ENCODE assay signal across 8 mouse cellular contexts in the genomic region with DNA sequence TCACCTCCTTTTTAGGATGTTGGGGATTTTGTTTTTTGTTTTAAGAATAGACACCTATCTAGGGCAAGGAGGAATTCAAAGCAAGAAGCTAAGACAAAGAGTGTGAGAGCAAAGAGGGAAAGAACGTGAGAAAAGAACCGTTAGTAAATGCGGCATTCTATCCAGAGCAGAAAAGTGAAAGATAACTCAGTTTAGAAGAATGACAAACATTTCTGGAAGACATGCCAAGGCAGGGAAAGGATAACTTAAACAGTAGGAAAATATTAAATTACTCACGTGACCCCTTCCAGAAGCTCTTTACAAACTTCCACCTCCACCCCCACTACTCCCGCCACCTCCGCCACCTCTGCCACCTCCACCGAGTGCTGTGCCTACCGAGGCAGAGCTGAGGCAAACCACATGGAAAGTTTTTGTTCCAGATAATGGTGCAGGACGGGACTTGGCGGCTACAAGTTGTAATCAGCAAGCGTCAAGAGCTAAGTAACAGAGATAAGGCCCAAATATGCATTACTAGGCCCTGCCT. TPM values are rescaled to one million over a fixed set of nuclear protein-coding genes. Genes with fewer than 3 reads are reported as not detected.
DNase-seq lines count a peak whose midpoint lies in the region; ATAC-seq lines count a peak whose summit lies in the region.

No protein-coding gene starts in this region.

- peak overlapping the region; percentile 61 for H3K27ac ChIP-seq in kidney, embryonic 15.5 days
- 0 out of 2 replicates have a peak overlapping the region, but pooled peaks have one; percentile 39 for H3K27ac ChIP-seq in embryonic facial prominence, embryonic 15.5 days (replicated peaks)
- peak overlapping the region; percentile 63 for H3K27ac ChIP-seq in hindbrain, embryonic 16.5 days (ENCODE audit: low read depth, low read length)

- no peaks in the 10 kb centered on the region for H3K27me3 ChIP-seq in kidney, embryonic 15.5 days
- H3K27me3 ChIP-seq in embryonic facial prominence, embryonic 15.5 days = no peaks in the 10 kb centered on the region
- no peaks in the 10 kb centered on the region for H3K27me3 ChIP-seq in hindbrain, embryonic 16.5 days (replicated peaks; ENCODE audit: control insufficient read depth, insufficient read depth, low read length)

- DNase-seq in kidney, adult 11 months = no peak
- DNase-seq in urinary bladder, postnatal 4 days (ENCODE audit: low spot score in 2 of 2) = no peak
- DNase-seq in layer of hippocampus, adult 9-11 months = no peak
- no peak for DNase-seq in embryo, embryonic 10 days (ENCODE audit: low spot score)

- no peak overlapping the region for H3K4me3 ChIP-seq in kidney, embryonic 15.5 days (replicated peaks)
- H3K4me3 ChIP-seq in embryonic facial prominence, embryonic 15.5 days (replicated peaks) = no peak overlapping the region
- no peak overlapping the region for H3K4me3 ChIP-seq in hindbrain, embryonic 16.5 days (ENCODE audit: low read length)

- no peaks in the 10 kb centered on the region for H3K9me3 ChIP-seq in kidney, embryonic 15.5 days (replicated peaks)
- no peaks in the 10 kb centered on the region for H3K9me3 ChIP-seq in embryonic facial prominence, embryonic 15.5 days (replicated peaks)
- no peaks in the 10 kb centered on the region for H3K9me3 ChIP-seq in hindbrain, embryonic 16.5 days (ENCODE audit: control insufficient read depth, low read length)

- H3K36me3 ChIP-seq in kidney, embryonic 15.5 days = peaks cover 4% of the 10 kb centered on the region; the same call in 1 of the 2 replicates
- H3K36me3 ChIP-seq in embryonic facial prominence, embryonic 15.5 days = no peaks in the 10 kb centered on the region
- no peaks in the 10 kb centered on the region for H3K36me3 ChIP-seq in hindbrain, embryonic 16.5 days (ENCODE audit: control insufficient read depth, insufficient read depth, low read length)

- no peak overlapping the region for H3K4me2 ChIP-seq in kidney, embryonic 15.5 days
- no peak overlapping the region for H3K4me2 ChIP-seq in embryonic facial prominence, embryonic 15.5 days (replicated peaks)
- no peak overlapping the region for H3K4me2 ChIP-seq in hindbrain, embryonic 16.5 days (ENCODE audit: low read length)

- peak; percentile 57; the same call in 1 of the 2 replicates for ATAC-seq in kidney, embryonic 15.5 days (replicated peaks; ENCODE audit: low FRiP score)
- no peak for ATAC-seq in embryonic facial prominence, embryonic 15.5 days (ENCODE audit: insufficient number of reproducible peaks, low FRiP score, low TSS enrichment, low read depth)
- no peak for ATAC-seq in hindbrain, embryonic 16.5 days
- peak; percentile 92 for ATAC-seq in megakaryocyte-erythroid progenitor cell, adult 5-6 weeks (replicated peaks; ENCODE audit: low FRiP score, low TSS enrichment, poor library complexity, severe bottlenecking)

- 45% methylated on average over 11 of the region's 11 CpGs for WGBS in kidney, embryonic 15.5 days
- WGBS in embryonic facial prominence, embryonic 15.5 days = 49% methylated on average over 11 of the region's 11 CpGs
- 79% methylated on average over 11 of the region's 11 CpGs for WGBS in hindbrain, embryonic 16.5 days

- H3K4me1 ChIP-seq in kidney, embryonic 15.5 days = peaks cover 46% of the 10 kb centered on the region
- H3K4me1 ChIP-seq in embryonic facial prominence, embryonic 15.5 days = peaks cover 42% of the 10 kb centered on the region
- peaks cover 15% of the 10 kb centered on the region for H3K4me1 ChIP-seq in hindbrain, embryonic 16.5 days (ENCODE audit: control insufficient read depth, insufficient read depth, low read depth, low read length)

- no peak overlapping the region for H3K9ac ChIP-seq in kidney, embryonic 15.5 days
- H3K9ac ChIP-seq in embryonic facial prominence, embryonic 15.5 days = no peak overlapping the region
- no peak overlapping the region for H3K9ac ChIP-seq in hindbrain, embryonic 16.5 days (ENCODE audit: low read depth, low read length)

RNA-seq across cellular contexts. Expression of a gene that starts 11.5 kb away (rescaled TPM):
- polyA plus RNA-seq in kidney, embryonic 15.5 days (2015; fragmentation: Nextera tagmentation; extraction: Ambion mirVana) = 16.4 and 16.8 TPM in 2 replicates
- 22.7 and 24.8 TPM in 2 replicates for polyA plus RNA-seq in embryonic facial prominence, embryonic 15.5 days (2015; fragmentation: Nextera tagmentation; extraction: Ambion mirVana)
- 9.3 and 13.1 TPM in 2 replicates for polyA plus RNA-seq in hindbrain, embryonic 16.5 days (2015; fragmentation: Nextera tagmentation; extraction: Ambion mirVana)
- total RNA-seq in megakaryocyte-erythroid progenitor cell, adult 5-6 weeks (2014; fragmentation: Nextera tagmentation) = 16.9 and 22.1 TPM in 2 replicates
- 4.1 and 7.9 TPM in 2 replicates for total RNA-seq in megakaryocyte-erythroid progenitor cell, adult 5-6 weeks (2017)

Comparison
In these comparisons a context has a peak if more than half of its experiments do, and no peak if none do; other contexts are left out.
1. ATAC-seq: peak in kidney, embryonic 15.5 days (single experiment) and megakaryocyte-erythroid progenitor cell, adult 5-6 weeks (single experiment); none in embryonic facial prominence, embryonic 15.5 days (single experiment) and hindbrain, embryonic 16.5 days (single experiment).
2. Peak in every context shown above with its lines, with median percentiles within 50 percentile points of each other: H3K27ac ChIP-seq.